Mouse (Mus musculus): ENCODE measurements around the gene Myocd. TPM values are rescaled to one million over a fixed set of nuclear protein-coding genes. Genes with fewer than 3 reads are reported as not detected.

The Myocd gene
- polyA plus RNA-seq, 1 experiment from 2014 or later: 53.2 TPM

Other genes starting within 250 kb of the Myocd start
- 0.14 and 0.16 TPM in 2 replicates for gene 1700086D15Rik, start 110.1 kb downstream of the Myocd start, polyA plus RNA-seq (2016; fragmentation: Nextera tagmentation; extraction: Ambion mirVana)
- 8.4 and 11.3 TPM in 2 replicates for gene Arhgap44, start 107.0 kb downstream of the Myocd start, polyA plus RNA-seq (2016; fragmentation: Nextera tagmentation; extraction: Ambion mirVana)